In the genomic region with DNA sequence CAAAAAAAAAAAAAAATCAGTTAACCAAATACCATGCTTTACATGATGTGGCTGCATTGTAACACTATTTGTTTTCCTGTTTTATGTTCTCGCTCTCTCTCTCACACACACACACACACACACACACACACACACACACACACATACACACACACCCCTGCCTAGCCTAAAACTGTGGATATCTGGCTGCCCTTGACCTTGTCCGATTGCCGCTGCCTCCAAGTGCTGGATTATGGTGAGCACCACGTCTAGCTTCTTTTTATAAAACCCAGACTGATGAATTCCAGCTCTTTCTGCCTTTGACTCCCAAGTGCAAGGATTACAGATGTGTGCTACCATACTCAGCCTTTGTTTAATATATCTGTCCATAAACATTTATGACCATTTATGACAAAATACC, we compare ENCODE assay signal across 10 mouse cellular contexts. TPM values are rescaled to one million over a fixed set of nuclear protein-coding genes. Genes with fewer than 3 reads are reported as not detected.
DNase-seq lines count a peak whose midpoint lies in the region; ATAC-seq and TF ChIP-seq lines count a peak whose summit lies in the region.
"Had no signal": no experiment of that assay in that cellular context is flagged by ENCODE, and none has a peak within 500 bp of the region (broad histone marks: within the 10 kb centered on the region; RNA-seq: fewer than 3 reads in every experiment).

No protein-coding gene starts in this region.

- H3K27me3 ChIP-seq in heart, postnatal 0 days (ENCODE audit: control insufficient read depth, insufficient read depth, low read length): no peaks in the 10 kb centered on the region
- no peaks in the 10 kb centered on the region for H3K27me3 ChIP-seq in G1E (ENCODE audit: insufficient read depth, low read length)
- H3K27me3 ChIP-seq in forebrain, embryonic 15.5 days: no peaks in the 10 kb centered on the region
- H3K27me3 ChIP-seq in midbrain, embryonic 13.5 days: no peaks in the 10 kb centered on the region

- TF ChIP-seq EP300 in heart, postnatal 0 days (IDR thresholded peaks at IDR 0.05; ENCODE audit: low read depth): no peak

- H3K27ac ChIP-seq in heart, postnatal 0 days (ENCODE audit: low read depth): no peak overlapping the region
- no peak overlapping the region for H3K27ac ChIP-seq in forebrain, embryonic 15.5 days (replicated peaks)
- H3K27ac ChIP-seq in midbrain, embryonic 13.5 days: no peak overlapping the region

- no peak for TF ChIP-seq CTCF in heart, postnatal 0 days (IDR thresholded peaks at IDR 0.05; ENCODE audit: low read depth)
- no peak for TF ChIP-seq CTCF in G1E (IDR thresholded peaks at IDR 0.05; ENCODE audit: low read depth, low read length)

- H3K4me3 ChIP-seq in heart, postnatal 0 days (ENCODE audit: low read depth, low read length): no peak overlapping the region
- peak overlapping the region; percentile 44; the same call in 1 of the 2 replicates for H3K4me3 ChIP-seq in G1E (ENCODE audit: low read depth, low read length)
- peak overlapping the region; percentile 93; the same call in 1 of the 2 replicates for H3K4me3 ChIP-seq in forebrain, embryonic 15.5 days
- H3K4me3 ChIP-seq in midbrain, embryonic 13.5 days (replicated peaks): peak overlapping the region; percentile 83

- no peaks in the 10 kb centered on the region for H3K9me3 ChIP-seq in heart, postnatal 0 days (replicated peaks; ENCODE audit: control insufficient read depth, low read length)
- H3K9me3 ChIP-seq in G1E (replicated peaks): no peaks in the 10 kb centered on the region
- H3K9me3 ChIP-seq in forebrain, embryonic 15.5 days: no peaks in the 10 kb centered on the region
- no peaks in the 10 kb centered on the region for H3K9me3 ChIP-seq in midbrain, embryonic 13.5 days

- H3K4me2 ChIP-seq in heart, postnatal 0 days (ENCODE audit: low read depth, low read length): peak overlapping the region; percentile 90
- H3K4me2 ChIP-seq in forebrain, embryonic 15.5 days (replicated peaks): peak overlapping the region; percentile 85; the same call in 1 of the 2 replicates
- H3K4me2 ChIP-seq in midbrain, embryonic 13.5 days (replicated peaks): peak overlapping the region; percentile 88

- H3K36me3 ChIP-seq in heart, postnatal 0 days (replicated peaks; ENCODE audit: control insufficient read depth, insufficient read depth, low read length): peaks cover 4% of the 10 kb centered on the region; the same call in 1 of the 2 replicates
- H3K36me3 ChIP-seq in G1E (replicated peaks): peaks cover 38% of the 10 kb centered on the region
- no peaks in the 10 kb centered on the region for H3K36me3 ChIP-seq in forebrain, embryonic 15.5 days
- H3K36me3 ChIP-seq in midbrain, embryonic 13.5 days: peaks cover 4% of the 10 kb centered on the region; the same call in 1 of the 2 replicates

- no peak for ATAC-seq in heart, postnatal 0 days (ENCODE audit: insufficient read depth, low read depth)
- ATAC-seq in G1E (ENCODE audit: extremely low read depth, insufficient number of reproducible peaks, low FRiP score, poor library complexity, severe bottlenecking): no peak
- no peak for ATAC-seq in forebrain, embryonic 15.5 days (replicated peaks)
- no peak for ATAC-seq in midbrain, embryonic 13.5 days

- WGBS in heart, postnatal 0 days: 52% methylated on average over 4 of the region's 4 CpGs
- WGBS in forebrain, embryonic 15.5 days: 91% methylated on average over 4 of the region's 4 CpGs
- WGBS in midbrain, embryonic 13.5 days: 94% methylated on average over 4 of the region's 4 CpGs

- no peak overlapping the region for H3K9ac ChIP-seq in heart, postnatal 0 days (replicated peaks; ENCODE audit: low read depth, low read length)
- no peak overlapping the region for H3K9ac ChIP-seq in forebrain, embryonic 15.5 days (replicated peaks)
- H3K9ac ChIP-seq in midbrain, embryonic 13.5 days (replicated peaks): no peak overlapping the region

- peaks cover 23% of the 10 kb centered on the region for H3K4me1 ChIP-seq in heart, postnatal 0 days (ENCODE audit: control insufficient read depth, insufficient read depth)
- peaks cover 52% of the 10 kb centered on the region for H3K4me1 ChIP-seq in G1E (ENCODE audit: insufficient read depth, low read depth, low read length)
- peaks cover 21% of the 10 kb centered on the region for H3K4me1 ChIP-seq in forebrain, embryonic 15.5 days
- peaks cover 33% of the 10 kb centered on the region for H3K4me1 ChIP-seq in midbrain, embryonic 13.5 days (replicated peaks)

- no peak for DNase-seq in heart, postnatal 0 days (ENCODE audit: low spot score)
- no peak for DNase-seq in heart, adult 9 months (ENCODE audit: low spot score in 2 of 2)
- no peak for DNase-seq in G1E (ENCODE audit: low spot score)
- no peak for DNase-seq in urinary bladder, postnatal 25 days (ENCODE audit: low spot score)
- no peak for DNase-seq in lung, adult 18-20 months
- no peak for DNase-seq in gastrocnemius, adult 18-20 months (ENCODE audit: low spot score)
- DNase-seq: cerebellum, adult 9-11 months; gastrocnemius, postnatal 10 days had no signal

RNA-seq across cellular contexts. Expression of gene Nkiras2, which starts 1.6 kb away (rescaled TPM):
- 113 and 134 TPM in 2 replicates for total RNA-seq in heart, postnatal 0 days (2014; rRNA removed; ENCODE audit: low replicate concordance)
- 77.4 and 79.7 TPM in 2 replicates for polyA plus RNA-seq in heart, postnatal 0 days (2015; fragmentation: Nextera tagmentation; extraction: Ambion mirVana)
- 47.6 and 54.9 TPM in 2 replicates for total RNA-seq in G1E (2014; fragmentation: Nextera tagmentation)
- total RNA-seq in G1E (2017): 18.4 and 22.7 TPM in 2 replicates
- 36.1 and 40.4 TPM in 2 replicates for polyA plus RNA-seq in G1E (2012)
- polyA plus RNA-seq in forebrain, embryonic 15.5 days (2015; fragmentation: Nextera tagmentation; extraction: Ambion mirVana): 90.5 and 91.3 TPM in 2 replicates
- 118 and 122 TPM in 2 replicates for polyA plus RNA-seq in midbrain, embryonic 13.5 days (2015; fragmentation: Nextera tagmentation; extraction: Ambion mirVana)
- total RNA-seq in gastrocnemius, adult 18-20 months (2021): 10 to 100 TPM; 16.6 to 17.4 TPM

RNA-seq across cellular contexts. Expression of gene Dnajc7, which starts 2.5 kb away (rescaled TPM):
- 82.2 and 98.5 TPM in 2 replicates for total RNA-seq in heart, postnatal 0 days (2014; rRNA removed; ENCODE audit: low replicate concordance)
- 163 and 173 TPM in 2 replicates for polyA plus RNA-seq in heart, postnatal 0 days (2015; fragmentation: Nextera tagmentation; extraction: Ambion mirVana)
- 234 and 254 TPM in 2 replicates for total RNA-seq in G1E (2014; fragmentation: Nextera tagmentation)
- 142 and 151 TPM in 2 replicates for total RNA-seq in G1E (2017)
- 98.8 and 140 TPM in 2 replicates for polyA plus RNA-seq in G1E (2012)
- polyA plus RNA-seq in forebrain, embryonic 15.5 days (2015; fragmentation: Nextera tagmentation; extraction: Ambion mirVana): 294 and 295 TPM in 2 replicates
- 311 and 312 TPM in 2 replicates for polyA plus RNA-seq in midbrain, embryonic 13.5 days (2015; fragmentation: Nextera tagmentation; extraction: Ambion mirVana)
- 100 to 1,000 TPM in 1 of 2 experiments, 10 to 100 TPM in 1; 81.1 to 111 TPM for total RNA-seq in gastrocnemius, adult 18-20 months (2021)

RNA-seq across cellular contexts. Expression of gene Cnp, which starts 42.8 kb away (rescaled TPM):
- total RNA-seq in heart, postnatal 0 days (2014; rRNA removed; ENCODE audit: low replicate concordance): 10.8 and 28.3 TPM in 2 replicates
- 11.5 and 12.4 TPM in 2 replicates for polyA plus RNA-seq in heart, postnatal 0 days (2015; fragmentation: Nextera tagmentation; extraction: Ambion mirVana)
- total RNA-seq in G1E (2014; fragmentation: Nextera tagmentation) (1.1 and 2.7 TPM in 2 replicates), G1E (2017) (4.8 and 5.9 TPM in 2 replicates)
- 5.1 and 5.9 TPM in 2 replicates for polyA plus RNA-seq in G1E (2012)
- 23.4 and 26.9 TPM in 2 replicates for polyA plus RNA-seq in forebrain, embryonic 15.5 days (2015; fragmentation: Nextera tagmentation; extraction: Ambion mirVana)
- polyA plus RNA-seq in midbrain, embryonic 13.5 days (2015; fragmentation: Nextera tagmentation; extraction: Ambion mirVana): 21.5 and 23.6 TPM in 2 replicates
- total RNA-seq in gastrocnemius, adult 18-20 months (2021): 1 to 10 TPM; 3.8 to 5.0 TPM
